Mouse (Mus musculus) myocyte (in vitro differentiated cells): ENCODE measurements around the gene Gm49395.

Source experiments
- CEBPB ChIP-seq: IDR thresholded peaks from 2 replicates; pipeline ENCODE4 v1.6.1; 2011; ENCODE audit warnings: mild to moderate bottlenecking, moderate library complexity; ENCODE audit not compliant: poor library complexity, insufficient read depth, severe bottlenecking
- E2F4 ChIP-seq: IDR thresholded peaks from one replicate; pipeline ENCODE4 v1.6.1; 2011; ENCODE audit warnings: mild to moderate bottlenecking, control low read depth, moderate library complexity; ENCODE audit not compliant: insufficient read depth
- MAX ChIP-seq: IDR thresholded peaks from one replicate; pipeline ENCODE4 v1.6.1; 2011; ENCODE audit warnings: low read depth, mild to moderate bottlenecking, control low read depth
- MYOD1 ChIP-seq, 3 experiments: IDR thresholded peaks; one replicate each; pipeline ENCODE4 v1.6.1; 2011; ENCODE audit warnings: control low read depth in 2 of 3, low read depth in 2 of 3, mild to moderate bottlenecking in 2 of 3, moderate library complexity in 1 of 3; ENCODE audit not compliant: insufficient read length in 2 of 3, control insufficient read depth in 1 of 3
- MYOG ChIP-seq, 3 experiments: IDR thresholded peaks; one replicate each; pipeline ENCODE4 v1.6.1; 2011; ENCODE audit warnings: control low read depth in 2 of 3, low read depth in 2 of 3, mild to moderate bottlenecking in 2 of 3; ENCODE audit not compliant: insufficient read length in 2 of 3, control insufficient read depth in 1 of 3, insufficient read depth in 1 of 3
- POLR2A ChIP-seq: IDR thresholded peaks from one replicate; pipeline ENCODE4 v1.6.1; 2011; ENCODE audit warnings: low read depth, mild to moderate bottlenecking, control low read depth, moderate library complexity; ENCODE audit not compliant: insufficient read length
- POLR2AphosphoS2 ChIP-seq: IDR thresholded peaks from one replicate; pipeline ENCODE4 v1.6.1; 2011; ENCODE audit warnings: low read depth, control low read depth; ENCODE audit not compliant: insufficient read length
- REST ChIP-seq: IDR thresholded peaks from one replicate; pipeline ENCODE4 v1.6.1; 2011; ENCODE audit warnings: mild to moderate bottlenecking, control low read depth, moderate library complexity; ENCODE audit not compliant: insufficient read depth, insufficient read length
- SRF ChIP-seq: IDR thresholded peaks from one replicate; pipeline ENCODE4 v1.6.1; 2011; ENCODE audit warnings: low read depth; ENCODE audit not compliant: control insufficient read depth, insufficient read length
- TCF12 ChIP-seq: IDR thresholded peaks from one replicate; pipeline ENCODE4 v1.6.1; 2011; ENCODE audit warnings: mild to moderate bottlenecking, control low read depth; ENCODE audit not compliant: poor library complexity, insufficient read depth, severe bottlenecking
- TCF3 ChIP-seq: IDR thresholded peaks from one replicate; pipeline ENCODE4 v1.6.1; 2011; ENCODE audit warnings: low read depth, control low read depth; ENCODE audit not compliant: insufficient read length
- USF1 ChIP-seq: IDR thresholded peaks from one replicate; pipeline ENCODE4 v1.6.1; 2011; ENCODE audit warnings: low read depth, mild to moderate bottlenecking, control low read depth, moderate library complexity

- no peak for TF ChIP-seq POLR2AphosphoS2
- TF ChIP-seq POLR2A: no peak
- TF ChIP-seq SRF: no peak
- no peak for TF ChIP-seq MAX
- TF ChIP-seq E2F4: no peak
- TF ChIP-seq MYOD1 (IDR thresholded peaks at IDR 0.05; ENCODE audit: control insufficient read depth in 1 of 3, insufficient read length in 2 of 3, low read depth in 2 of 3): no peak
- TF ChIP-seq MYOG (IDR thresholded peaks at IDR 0.05; ENCODE audit: control insufficient read depth in 1 of 3, insufficient read depth in 1 of 3, insufficient read length in 2 of 3, low read depth in 2 of 3): no peak
- no peak for TF ChIP-seq CEBPB
- TF ChIP-seq TCF12: no peak
- no peak for TF ChIP-seq USF1
- TF ChIP-seq REST: no peak
- no peak for TF ChIP-seq TCF3
These were observed 84.2 kb downstream of the Gm49395 start for GRCm38 (mm10) chr13:115017545-115017944.
